Mouse (Mus musculus) midbrain, embryonic 13.5 days (tissue): ENCODE measurements around the gene Vmn1r85. TPM values are rescaled to one million over a fixed set of nuclear protein-coding genes. Genes with fewer than 3 reads are reported as not detected.

ENCODE experiments used
- ATAC-seq: fragments of 200-750 bp; cut with Nextera tagmentation; 2 replicates; pipeline ENCODE4 v1.8.0; 2017; ENCODE audit warnings: mild to moderate bottlenecking, moderate TSS enrichment, moderate library complexity
- H3K27ac ChIP-seq: fragments of 300-500 bp; sonication (generic); 2 replicates; pipeline ENCODE4 v1.5.1; 2015; ENCODE audit warnings: inconsistent platforms, mild to moderate bottlenecking, moderate library complexity
- H3K27me3 ChIP-seq: fragments of 300-500 bp; sonication (generic); 2 replicates; pipeline ENCODE4 v1.6.1; 2015; ENCODE audit warnings: mild to moderate bottlenecking, inconsistent platforms
- H3K36me3 ChIP-seq: fragments of 300-500 bp; sonication (generic); 2 replicates; pipeline ENCODE4 v1.6.1; 2015; ENCODE audit warnings: mild to moderate bottlenecking, inconsistent platforms
- H3K4me1 ChIP-seq: fragments of 300-500 bp; sonication (generic); replicated peaks from 2 replicates; pipeline ENCODE4 v1.6.1; 2015; ENCODE audit warnings: inconsistent platforms
- H3K4me2 ChIP-seq: fragments of 300-500 bp; sonication (generic); replicated peaks from 2 replicates; pipeline ENCODE4 v1.6.1; 2015; ENCODE audit warnings: moderate library complexity, mild to moderate bottlenecking, inconsistent platforms
- H3K4me3 ChIP-seq: fragments of 300-500 bp; sonication (generic); replicated peaks from 2 replicates; pipeline ENCODE4 v1.5.1; 2015; ENCODE audit warnings: mild to moderate bottlenecking, inconsistent platforms
- H3K9ac ChIP-seq: fragments of 300-500 bp; sonication (generic); replicated peaks from 2 replicates; pipeline ENCODE4 v1.6.1; 2015; ENCODE audit warnings: mild to moderate bottlenecking, inconsistent platforms
- H3K9me3 ChIP-seq: fragments of 300-500 bp; sonication (generic); 2 replicates; pipeline ENCODE4 v1.6.1; 2016; ENCODE audit warnings: mild to moderate bottlenecking, inconsistent platforms
- WGBS: fragments of 180-500 bp; shearing (Covaris S2); methylation state at CpG from one replicate; pipeline ENCODE4 v1.1.7; 2015; 5-methylcytosine and 5-hydroxymethylcytosine counted together
- polyA plus RNA-seq: library from polyadenylated mRNA; unstranded; fragments of >200 nt; fragmentation: Nextera tagmentation; extraction: Ambion mirVana; gene quantifications from 2 replicates; pipeline ENCODE4 v1.2.1, GENCODE M21; 2015

The Vmn1r85 gene
- polyA plus RNA-seq, 1 experiment from 2014 or later: 0.04 TPM

- Histone ChIP-seq H3K36me3 (peaks cover 4% of the 10 kb centered on the region; the same call in 1 of the 2 replicates), H3K27me3 (no peaks in the 10 kb centered on the region), H3K4me3 (peak overlapping the region; percentile 58), H3K9ac (no peak overlapping the region), H3K4me2 (peak overlapping the region; percentile 54), H3K4me1 (peaks cover 7% of the 10 kb centered on the region), H3K9me3 (no peaks in the 10 kb centered on the region), H3K27ac (no peak overlapping the region)
- WGBS: 84% methylated on average over 2 of the region's 2 CpGs
- ATAC-seq: 0 out of 2 replicates have a peak, but pooled peaks have one; percentile 0
Observed at GRCm38 (mm10) chr7:13053501-13053900, 41.5 kb downstream of the Vmn1r85 start.

DNA sequence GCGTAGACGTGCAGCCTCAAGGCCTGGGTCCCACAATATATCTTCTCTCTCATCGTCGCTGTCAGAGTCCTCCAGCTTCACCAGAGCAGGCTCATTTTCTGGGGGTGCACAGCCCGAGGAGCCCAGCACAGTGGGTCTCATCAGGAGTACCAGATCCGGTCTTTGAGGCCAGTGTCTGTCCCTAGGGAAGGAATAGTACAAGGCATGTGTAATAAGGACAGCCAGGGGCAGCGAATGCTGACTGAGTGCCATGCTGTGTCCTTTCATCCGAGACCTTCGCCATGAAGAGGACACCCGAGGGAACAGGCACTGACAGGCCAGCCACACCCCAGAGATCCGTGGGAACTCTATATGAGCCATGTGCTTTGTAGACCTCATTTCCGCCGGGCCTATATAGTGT, 42.0 kb downstream of the Vmn1r85 start:
- Histone ChIP-seq H3K9me3 (no peaks in the 10 kb centered on the region), H3K4me1 (peaks cover 7% of the 10 kb centered on the region), H3K27me3 (no peaks in the 10 kb centered on the region), H3K4me2 (no peak overlapping the region), H3K9ac (no peak overlapping the region), H3K4me3 (no peak overlapping the region), H3K36me3 (peaks cover 4% of the 10 kb centered on the region; the same call in 1 of the 2 replicates), H3K27ac (no peak overlapping the region)
- WGBS: 89% methylated on average over 13 of the region's 13 CpGs
- ATAC-seq: no peak

- peaks cover 17% of the 10 kb centered on the region for H3K4me1 ChIP-seq
- peaks cover 47% of the 10 kb centered on the region for H3K27me3 ChIP-seq
- 7% methylated on average over 2 of the region's 2 CpGs for WGBS
- H3K9ac ChIP-seq: no peak overlapping the region
- H3K27ac ChIP-seq: no peak overlapping the region
- H3K9me3 ChIP-seq: no peaks in the 10 kb centered on the region
- no peaks in the 10 kb centered on the region for H3K36me3 ChIP-seq
- H3K4me3 ChIP-seq: no peak overlapping the region
- ATAC-seq: peak; percentile 47
- no peak overlapping the region for H3K4me2 ChIP-seq
Observed at GRCm38 (mm10) chr7:13046084-13046483, 48.9 kb downstream of the Vmn1r85 start.

- Histone ChIP-seq H3K9ac (peak overlapping the region; percentile 83), H3K4me1 (peaks cover 20% of the 10 kb centered on the region), H3K27me3 (peaks cover 51% of the 10 kb centered on the region), H3K4me2 (peak overlapping the region; percentile 91), H3K9me3 (no peaks in the 10 kb centered on the region), H3K4me3 (peak overlapping the region; percentile 51), H3K27ac (peak overlapping the region; percentile 68), H3K36me3 (no peaks in the 10 kb centered on the region)
- ATAC-seq: peak; percentile 43
- 3% methylated on average over 23 of the region's 23 CpGs for WGBS
Observed at GRCm38 (mm10) chr7:13044254-13044625, 50.7 kb downstream of the Vmn1r85 start.

- no peaks in the 10 kb centered on the region for H3K36me3 ChIP-seq
- peaks cover 51% of the 10 kb centered on the region for H3K27me3 ChIP-seq
- H3K27ac ChIP-seq: peak overlapping the region; percentile 68
- peak overlapping the region; percentile 83 for H3K9ac ChIP-seq
- peak overlapping the region; percentile 51 for H3K4me3 ChIP-seq
- peak overlapping the region; percentile 91 for H3K4me2 ChIP-seq
- peak; percentile 65 for ATAC-seq
- H3K9me3 ChIP-seq: no peaks in the 10 kb centered on the region
- WGBS: 4% methylated on average over 88 of the region's 88 CpGs
- H3K4me1 ChIP-seq: peaks cover 26% of the 10 kb centered on the region
Observed at GRCm38 (mm10) chr7:13043445-13044253, 51.3 kb downstream of the Vmn1r85 start.

DNA sequence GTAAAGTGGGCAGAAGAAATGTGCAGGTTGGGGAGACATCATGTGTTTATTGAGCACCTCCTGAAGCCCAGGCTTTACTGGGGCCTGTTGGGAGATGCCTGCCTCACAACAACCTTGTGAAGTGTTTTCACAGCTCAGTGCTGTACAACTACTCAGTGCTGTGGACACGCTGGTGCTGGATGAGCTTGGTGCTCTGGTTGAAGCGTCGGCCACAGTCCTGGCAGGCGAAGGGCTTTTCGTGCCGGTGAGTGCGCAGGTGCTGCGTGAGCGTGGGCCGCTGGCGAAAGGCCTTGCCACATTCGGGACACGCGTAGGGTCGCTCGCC, 51.9 kb downstream of the Vmn1r85 start:
- WGBS: 39% methylated on average over 16 of the region's 16 CpGs
- Histone ChIP-seq H3K9ac (peak overlapping the region; percentile 83), H3K27ac (no peak overlapping the region), H3K4me2 (peak overlapping the region; percentile 91), H3K4me3 (peak overlapping the region; percentile 51), H3K36me3 (no peaks in the 10 kb centered on the region), H3K4me1 (peaks cover 27% of the 10 kb centered on the region), H3K9me3 (no peaks in the 10 kb centered on the region), H3K27me3 (peaks cover 51% of the 10 kb centered on the region)
- no peak for ATAC-seq

GRCm38 (mm10) chr7:13042511-13042910, 52.5 kb downstream of the Vmn1r85 start:
- peaks cover 27% of the 10 kb centered on the region for H3K4me1 ChIP-seq
- no peak overlapping the region for H3K4me3 ChIP-seq
- peaks cover 51% of the 10 kb centered on the region for H3K27me3 ChIP-seq
- no peaks in the 10 kb centered on the region for H3K9me3 ChIP-seq
- 80% methylated on average over 6 of the region's 6 CpGs for WGBS
- no peak for ATAC-seq
- no peak overlapping the region for H3K9ac ChIP-seq
- H3K36me3 ChIP-seq: no peaks in the 10 kb centered on the region
- H3K4me2 ChIP-seq: no peak overlapping the region
- H3K27ac ChIP-seq: no peak overlapping the region

DNA sequence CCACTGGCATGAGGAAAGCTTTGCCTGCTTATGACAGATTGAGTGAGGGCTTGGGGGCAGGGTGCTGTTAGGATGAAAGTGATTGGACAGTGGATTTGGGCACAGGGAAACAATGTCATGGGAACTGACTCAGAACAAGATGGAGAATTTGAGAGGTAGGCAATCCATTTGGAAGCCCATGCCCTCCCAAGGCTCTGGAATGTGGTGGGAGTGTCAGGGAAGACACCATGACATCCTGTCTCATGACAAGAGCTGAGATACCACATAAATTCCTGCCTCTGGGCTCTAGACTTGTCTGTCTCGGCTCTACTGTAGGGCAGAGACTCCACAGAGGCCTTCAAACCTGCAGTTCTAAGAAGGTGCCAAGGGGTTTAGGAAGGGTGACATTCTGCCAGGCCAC, 53.7 kb downstream of the Vmn1r85 start:
- Histone ChIP-seq H3K27ac (no peak overlapping the region), H3K9ac (no peak overlapping the region), H3K4me1 (peaks cover 36% of the 10 kb centered on the region), H3K36me3 (peaks cover 3% of the 10 kb centered on the region), H3K4me2 (no peak overlapping the region), H3K4me3 (no peak overlapping the region), H3K9me3 (no peaks in the 10 kb centered on the region), H3K27me3 (peaks cover 51% of the 10 kb centered on the region)
- 91% methylated on average over 1 of the region's 1 CpGs for WGBS
- ATAC-seq: no peak

DNA sequence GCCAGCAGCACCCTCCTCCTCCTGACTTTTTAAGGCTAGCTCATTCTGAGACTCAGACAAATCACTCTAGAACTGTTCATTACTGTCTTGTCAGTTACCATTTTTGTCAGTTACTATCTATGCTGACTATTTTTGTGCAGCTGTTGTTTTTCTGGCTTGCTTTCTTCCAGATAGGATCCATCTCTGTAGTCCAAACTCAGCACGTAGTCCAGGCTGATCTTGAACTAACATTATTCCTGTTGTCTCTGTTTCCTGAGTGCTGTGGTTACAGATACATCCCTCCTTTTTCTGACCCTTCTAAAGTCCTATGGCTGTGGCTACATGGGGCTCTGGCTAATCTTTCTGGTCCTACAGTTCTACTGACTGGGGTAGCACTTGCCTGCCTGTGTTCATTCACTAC, 55.8 kb downstream of the Vmn1r85 start:
- Histone ChIP-seq H3K36me3 (peaks cover 15% of the 10 kb centered on the region), H3K4me3 (peak overlapping the region; percentile 71; the same call in 1 of the 2 replicates), H3K9me3 (no peaks in the 10 kb centered on the region), H3K4me2 (peak overlapping the region; percentile 81), H3K27ac (no peak overlapping the region), H3K27me3 (peaks cover 35% of the 10 kb centered on the region), H3K9ac (peak overlapping the region; percentile 95), H3K4me1 (peaks cover 47% of the 10 kb centered on the region)
- no peak for ATAC-seq
- WGBS: 93% methylated on average over 1 of the region's 1 CpGs

DNA sequence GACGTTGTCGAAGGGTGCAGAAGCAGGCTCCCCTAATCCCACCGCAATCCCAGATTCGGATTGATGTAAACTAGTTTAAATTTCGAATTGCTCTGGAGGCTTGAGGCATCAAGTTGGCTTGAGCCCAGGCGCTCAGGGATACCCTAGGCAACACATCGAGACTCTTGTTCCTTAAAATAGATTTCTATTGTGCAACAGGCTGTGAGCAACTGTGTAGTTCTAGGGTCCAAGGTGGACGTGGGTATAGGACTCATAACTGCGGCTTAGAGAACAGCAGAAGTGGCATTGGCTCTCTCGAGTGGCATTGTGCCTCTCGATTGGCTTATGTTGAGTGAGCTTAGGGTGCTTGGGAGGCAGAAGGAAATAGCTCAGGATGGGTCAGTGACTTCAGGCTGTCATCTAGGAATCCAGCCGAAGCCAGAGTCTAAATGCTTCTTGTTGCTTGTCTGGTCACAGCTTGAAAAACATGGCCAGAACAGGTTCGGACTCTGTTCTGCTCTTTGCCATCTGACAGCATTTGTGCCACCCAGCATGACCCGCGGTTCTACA, 56.3 kb downstream of the Vmn1r85 start:
- WGBS: 27% methylated on average over 15 of the region's 15 CpGs
- peak overlapping the region; percentile 71 for H3K4me3 ChIP-seq
- peaks cover 47% of the 10 kb centered on the region for H3K4me1 ChIP-seq

DNA sequence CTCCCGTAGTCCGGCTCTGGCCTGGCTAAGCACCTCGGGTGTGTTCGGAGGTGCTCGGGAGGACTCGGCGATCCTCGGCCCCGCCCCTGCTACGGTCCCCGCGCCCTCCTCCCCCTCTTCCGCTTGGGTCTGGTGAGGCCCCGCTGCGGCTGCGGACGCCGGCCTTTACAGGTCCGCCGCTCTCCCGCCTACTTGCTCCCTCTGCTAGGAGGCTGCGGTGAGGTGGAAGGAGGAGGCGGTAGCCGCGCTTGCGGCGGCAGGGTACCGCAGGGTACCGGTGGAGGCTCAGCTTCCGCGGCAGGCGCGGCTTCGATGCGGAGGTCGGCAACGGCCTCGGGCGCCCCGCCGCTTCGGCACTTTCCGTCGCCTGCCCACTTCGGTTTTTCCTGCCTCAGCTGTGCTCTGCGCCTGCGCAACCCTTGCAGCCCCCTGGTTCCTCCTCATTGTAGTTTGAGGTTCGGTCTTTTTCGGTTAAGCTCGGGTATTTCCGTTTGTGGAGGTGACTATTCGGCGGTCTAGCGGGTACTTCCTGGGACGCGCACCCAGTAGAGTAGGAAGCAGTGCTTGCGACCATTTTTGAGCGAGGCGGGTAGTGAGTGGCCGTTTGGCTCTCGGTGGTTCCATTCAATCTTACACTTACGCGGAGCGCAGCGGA, 56.9 kb downstream of the Vmn1r85 start, which contains the start of gene Ube2m:
Ube2m (minus strand) TSS at position 375 of the 655 bp plus-strand sequence.
- peak within 1 kb of the TSS; percentile 81 for H3K4me2 ChIP-seq
- H3K4me3 ChIP-seq: peak within 1 kb of the TSS; percentile 71
- no peaks in the 10 kb centered on the region for H3K9me3 ChIP-seq
- H3K9ac ChIP-seq: peak within 1 kb of the TSS; percentile 95
- peak within 1 kb of the TSS; percentile 98 for H3K27ac ChIP-seq
- ATAC-seq: peak; percentile 91
- WGBS: under 1% methylated on average over 61 of the region's 65 CpGs
- peaks cover 47% of the 10 kb centered on the region for H3K4me1 ChIP-seq
- peaks cover 17% of the 10 kb centered on the region for H3K36me3 ChIP-seq
- H3K27me3 ChIP-seq: peaks cover 24% of the 10 kb centered on the region

More for the DNA sequence above, 56.3 kb downstream of the Vmn1r85 start:
- Histone ChIP-seq H3K4me2 (peak overlapping the region; percentile 81), H3K27ac (peak overlapping the region; percentile 98), H3K9ac (peak overlapping the region; percentile 95), H3K36me3 (peaks cover 15% of the 10 kb centered on the region), H3K27me3 (peaks cover 30% of the 10 kb centered on the region), H3K9me3 (no peaks in the 10 kb centered on the region)
- ATAC-seq: no peak

GRCm38 (mm10) chr7:13037366-13037765, 57.6 kb downstream of the Vmn1r85 start:
- peaks cover 17% of the 10 kb centered on the region for H3K27me3 ChIP-seq
- WGBS: under 1% methylated on average over 25 of the region's 33 CpGs
- H3K9me3 ChIP-seq: no peaks in the 10 kb centered on the region
- H3K4me3 ChIP-seq: peak overlapping the region; percentile 71
- ATAC-seq: 0 out of 2 replicates have a peak, but pooled peaks have one; percentile 4
- peaks cover 24% of the 10 kb centered on the region for H3K36me3 ChIP-seq
- peak overlapping the region; percentile 81 for H3K4me2 ChIP-seq
- peaks cover 50% of the 10 kb centered on the region for H3K4me1 ChIP-seq
- H3K9ac ChIP-seq: peak overlapping the region; percentile 95
- peak overlapping the region; percentile 98 for H3K27ac ChIP-seq
